Mouse (Mus musculus) bone marrow macrophage, adult 2 months (primary cell): ENCODE data around the gene Trpm8. TPM values are rescaled to one million over a fixed set of nuclear protein-coding genes. Genes with fewer than 3 reads are reported as not detected.

ENCODE experiments used
- H3K27ac ChIP-seq: 2 replicates; pipeline ENCODE4 v1.5.1; 2012; ENCODE audit warnings: low read depth, low read length; ENCODE audit not compliant: insufficient read depth
- H3K4me1 ChIP-seq: 2 replicates; pipeline ENCODE4 v1.6.1; 2012; ENCODE audit warnings: low read length; ENCODE audit not compliant: control insufficient read depth, insufficient read depth
- H3K4me3 ChIP-seq: 2 replicates; pipeline ENCODE4 v1.5.1; 2012; ENCODE audit warnings: mild to moderate bottlenecking, low read length, moderate library complexity; ENCODE audit not compliant: insufficient read depth
- CTCF ChIP-seq: IDR thresholded peaks from 2 replicates; pipeline ENCODE4 v1.5.1; 2012; ENCODE audit warnings: low read depth, mild to moderate bottlenecking, low read length, moderate library complexity
- POLR2A ChIP-seq: IDR thresholded peaks from 2 replicates; pipeline ENCODE4 v1.6.1; 2012; ENCODE audit warnings: mild to moderate bottlenecking, low read depth, low read length, borderline replicate concordance
- polyA plus RNA-seq: library from polyadenylated mRNA; stranded (reverse); fragments of >200 nt; gene quantifications from 2 replicates; pipeline ENCODE4 v1.2.4, GENCODE M21; 2012; ENCODE audit not compliant: missing spikeins, insufficient read depth, insufficient read length

The Trpm8 gene
- polyA plus RNA-seq, 1 experiment: not detected

DNA sequence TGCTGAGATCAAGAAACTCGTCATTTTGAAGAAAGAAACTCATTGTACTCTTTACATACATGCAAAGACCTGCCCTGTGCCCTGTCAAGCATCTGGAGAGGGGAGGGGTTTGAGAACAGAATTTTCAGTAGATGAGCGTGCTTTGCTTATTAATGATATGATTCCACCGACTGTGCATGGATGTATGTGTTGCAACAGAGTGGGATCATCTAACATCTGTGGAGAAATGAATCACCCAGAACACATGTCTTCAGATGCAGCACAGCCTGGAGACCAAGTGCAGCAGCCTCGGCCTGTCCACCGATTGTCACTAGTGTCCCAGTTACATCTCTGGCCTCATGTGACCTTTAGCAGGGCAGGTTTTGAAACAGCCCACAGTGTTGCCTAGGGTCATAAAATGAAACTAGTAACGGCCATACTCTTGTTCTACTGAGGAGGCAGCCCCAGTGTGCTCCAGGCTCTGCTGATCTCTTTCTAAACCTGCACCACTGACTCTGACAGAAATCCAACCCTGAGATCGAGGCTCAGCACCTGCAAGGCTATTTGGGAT is 145.5 kb downstream of the Trpm8 start:
- Histone ChIP-seq H3K27ac (no peak overlapping the region), H3K4me3 (no peak overlapping the region), H3K4me1 (no peaks in the 10 kb centered on the region)
- TF ChIP-seq CTCF: no peak
- no peak for TF ChIP-seq POLR2A

DNA sequence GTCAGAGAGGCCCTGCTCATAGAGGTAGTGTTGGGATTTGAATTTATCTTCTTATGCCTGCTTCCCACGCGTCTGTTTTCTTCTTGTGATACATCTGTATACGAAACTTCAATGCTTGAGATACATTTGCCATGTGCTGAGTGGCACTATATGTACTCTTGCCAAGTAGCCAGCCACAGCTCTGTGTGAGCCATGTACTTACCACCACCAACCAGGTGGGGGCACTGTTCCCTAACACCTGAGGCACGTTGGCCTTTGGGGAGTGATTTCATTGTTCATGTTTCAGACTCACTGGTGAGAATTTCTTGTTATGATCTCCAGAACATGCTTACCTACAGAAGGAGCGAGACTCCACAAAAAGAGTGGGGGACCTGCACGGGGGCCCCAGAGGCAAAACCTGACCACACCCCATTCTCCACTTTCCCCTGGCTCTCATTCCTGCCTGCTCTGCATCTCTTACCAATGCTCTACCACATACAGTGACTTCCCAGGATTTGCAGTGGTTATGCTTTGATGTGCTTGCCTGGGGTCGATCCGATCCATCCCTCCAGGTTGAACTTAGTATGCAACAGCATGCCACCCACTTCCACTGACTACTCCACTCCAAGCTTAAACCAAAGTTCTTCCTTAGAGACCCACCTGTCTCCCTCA is 147.3 kb downstream of the Trpm8 start:
- H3K4me1 ChIP-seq: no peaks in the 10 kb centered on the region
- peak; percentile 88 for TF ChIP-seq CTCF
- TF ChIP-seq POLR2A: no peak
- no peak overlapping the region for H3K27ac ChIP-seq
- no peak overlapping the region for H3K4me3 ChIP-seq

- H3K4me3 ChIP-seq: no peak overlapping the region
- 0 out of 2 replicates have a peak, but pooled peaks cover 2% of the 10 kb centered on the region for H3K4me1 ChIP-seq
- no peak for TF ChIP-seq CTCF
- TF ChIP-seq POLR2A: no peak
Measured at GRCm38 (mm10) chr1:88427987-88428741, 150.7 kb downstream of the Trpm8 start.

DNA sequence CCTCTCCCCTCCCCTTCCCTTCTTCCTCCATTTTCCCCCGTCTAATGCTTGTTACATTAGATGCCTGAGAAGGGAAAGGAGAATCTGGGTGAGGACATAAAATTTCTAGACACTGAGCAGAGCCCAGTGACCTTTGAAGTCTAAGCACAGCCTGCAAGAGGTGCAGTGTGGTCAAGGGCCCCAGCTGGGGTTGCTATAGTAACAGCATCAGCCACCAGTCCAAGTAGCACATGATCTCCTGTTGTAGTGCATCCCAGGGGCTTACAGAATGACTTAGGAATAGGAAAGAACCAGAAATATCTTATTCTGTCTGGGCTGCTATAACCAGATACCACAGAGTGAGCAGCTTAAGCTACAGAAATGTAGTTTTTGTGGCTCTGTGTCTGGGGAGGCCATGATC is 152.0 kb downstream of the Trpm8 start:
- 0 out of 2 replicates have a peak, but pooled peaks cover 2% of the 10 kb centered on the region for H3K4me1 ChIP-seq
- no peak overlapping the region for H3K4me3 ChIP-seq
- TF ChIP-seq POLR2A (no peak), CTCF (no peak)
- no peak overlapping the region for H3K27ac ChIP-seq

More at GRCm38 (mm10) chr1:88427987-88428741, 150.7 kb downstream of the Trpm8 start:
- no peak overlapping the region for H3K27ac ChIP-seq

DNA sequence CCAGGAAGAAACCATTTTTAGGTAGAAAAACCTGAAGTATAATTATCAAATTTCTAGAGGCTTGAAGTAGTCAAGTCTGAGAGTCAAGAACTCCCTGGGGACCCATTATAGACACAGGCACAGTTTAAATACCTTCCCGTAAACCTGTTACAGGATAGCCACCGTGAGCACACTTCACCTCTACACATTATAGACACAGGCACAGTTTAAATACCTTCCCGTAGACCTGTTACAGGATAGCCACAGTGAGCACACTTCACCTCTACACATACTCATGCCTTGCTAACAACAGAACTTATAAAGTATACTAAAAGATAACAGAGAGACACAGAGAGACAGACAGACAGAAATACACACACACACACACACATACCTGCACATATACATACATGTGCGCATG is 153.8 kb downstream of the Trpm8 start:
- no peak overlapping the region for H3K27ac ChIP-seq
- no peak for TF ChIP-seq POLR2A
- no peak for TF ChIP-seq CTCF
- H3K4me3 ChIP-seq: no peak overlapping the region
- H3K4me1 ChIP-seq: 0 out of 2 replicates have a peak, but pooled peaks cover 2% of the 10 kb centered on the region

GRCm38 (mm10) chr1:88432601-88433000 is 155.1 kb downstream of the Trpm8 start:
- H3K4me3 ChIP-seq: peak overlapping the region; percentile 36
- 0 out of 2 replicates have a peak, but pooled peaks cover 2% of the 10 kb centered on the region for H3K4me1 ChIP-seq
- no peak overlapping the region for H3K27ac ChIP-seq
- no peak for TF ChIP-seq CTCF
- TF ChIP-seq POLR2A: no peak

GRCm38 (mm10) chr1:88433096-88433883 is 155.8 kb downstream of the Trpm8 start:
- no peak for TF ChIP-seq CTCF
- no peak for TF ChIP-seq POLR2A
- peak overlapping the region; percentile 36 for H3K4me3 ChIP-seq

DNA sequence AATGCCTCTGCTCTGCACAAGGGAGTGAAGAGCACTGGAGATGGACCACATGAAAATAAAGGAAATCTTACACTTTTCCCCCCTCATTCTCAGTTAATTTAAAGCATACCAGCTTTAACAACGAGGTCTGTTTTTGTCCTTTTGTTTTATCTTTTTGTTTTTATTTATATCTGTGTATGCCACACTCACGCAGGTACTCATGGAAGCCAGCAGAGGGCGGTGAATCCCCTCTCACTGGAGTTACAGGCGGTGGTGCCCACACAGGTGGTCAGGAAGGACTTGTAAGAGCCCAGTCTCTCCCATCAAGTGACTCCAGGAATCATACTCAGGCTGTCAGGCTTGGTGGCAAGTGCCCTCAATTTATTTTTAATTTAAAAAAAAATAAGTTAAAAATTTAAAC is 156.6 kb downstream of the Trpm8 start:
- Histone ChIP-seq H3K4me1 (0 out of 2 replicates have a peak, but pooled peaks cover 2% of the 10 kb centered on the region), H3K4me3 (no peak overlapping the region), H3K27ac (no peak overlapping the region)
- TF ChIP-seq POLR2A (no peak), CTCF (0 out of 2 replicates have a peak, but pooled peaks have one; percentile 10)

More at GRCm38 (mm10) chr1:88433096-88433883, 155.8 kb downstream of the Trpm8 start:
- Histone ChIP-seq H3K27ac (no peak overlapping the region), H3K4me1 (0 out of 2 replicates have a peak, but pooled peaks cover 2% of the 10 kb centered on the region)

DNA sequence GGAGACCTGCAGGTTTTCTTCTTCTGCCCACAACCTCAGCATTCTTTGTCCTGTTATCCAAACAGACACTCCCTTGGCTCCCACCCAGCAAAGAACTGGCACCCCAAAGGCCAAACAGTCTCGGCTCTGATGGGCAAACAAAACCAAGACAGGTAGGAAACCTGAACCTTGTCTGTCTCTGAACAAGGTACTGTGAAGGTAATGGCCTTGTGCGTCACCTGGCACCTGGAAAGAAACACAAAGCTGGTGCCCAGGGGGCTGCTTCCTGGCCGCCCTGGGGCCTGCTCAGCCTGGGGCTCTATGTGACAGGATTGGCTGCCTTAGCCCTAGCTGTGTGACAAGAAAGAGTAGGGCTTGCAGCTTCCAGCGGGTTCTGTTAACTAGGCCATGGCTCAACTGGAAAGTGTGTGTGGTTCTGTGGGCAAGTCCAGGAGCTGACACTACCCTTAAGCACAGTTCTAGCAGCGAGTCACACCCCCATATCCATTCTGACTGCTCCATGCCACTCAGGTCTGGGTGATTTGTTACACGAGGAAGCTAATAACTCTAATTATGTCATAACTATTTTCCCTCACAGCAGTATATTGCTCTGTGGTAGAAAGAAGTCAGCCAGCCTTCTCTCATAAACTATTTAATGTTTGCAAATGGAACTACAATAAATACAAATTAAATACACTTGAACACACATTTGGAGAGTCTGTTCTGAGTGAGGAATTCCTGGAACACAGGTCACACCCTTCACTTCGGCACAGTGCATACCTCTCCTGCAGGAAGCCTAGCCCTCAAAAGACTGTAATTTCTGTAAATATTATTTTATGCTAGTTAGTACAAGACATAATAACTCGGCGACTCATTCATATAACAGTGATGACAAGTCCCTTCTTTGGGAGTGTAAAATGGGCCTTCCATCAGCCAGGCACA is 160.0 kb downstream of the Trpm8 start:
- Histone ChIP-seq H3K4me3 (no peak overlapping the region), H3K27ac (no peak overlapping the region), H3K4me1 (0 out of 2 replicates have a peak, but pooled peaks cover 2% of the 10 kb centered on the region)
- TF ChIP-seq CTCF (no peak), POLR2A (no peak)

Other genes starting within 250 kb of the Trpm8 start
- gene Ugt1a10, start 222.3 kb upstream of the Trpm8 start, polyA plus RNA-seq: not detected in 2 replicates
- gene Ugt1a9, start 206.9 kb upstream of the Trpm8 start, polyA plus RNA-seq: 5.6 TPM in 1 of 2 replicates, not detected in the other
- 8.3 TPM in 1 of 2 replicates, not detected in the other for gene Ugt1a8, start 189.8 kb upstream of the Trpm8 start, polyA plus RNA-seq
- gene Ugt1a7c, start 182.6 kb upstream of the Trpm8 start, polyA plus RNA-seq: 130 and 184 TPM in 2 replicates
- gene Ugt1a6b, start 174.4 kb upstream of the Trpm8 start, polyA plus RNA-seq: 23.8 and 25.2 TPM in 2 replicates
- gene Ugt1a6a, start 142.9 kb upstream of the Trpm8 start, polyA plus RNA-seq: 34.0 and 62.4 TPM in 2 replicates
- gene Ugt1a5, start 111.6 kb upstream of the Trpm8 start, polyA plus RNA-seq: 35.1 and 38.1 TPM in 2 replicates
- 10.9 and 11.5 TPM in 2 replicates for gene Ugt1a2, start 77.1 kb upstream of the Trpm8 start, polyA plus RNA-seq
- gene Dnajb3, start 71.9 kb upstream of the Trpm8 start, polyA plus RNA-seq: not detected in 2 replicates
- gene Ugt1a1, start 65.7 kb upstream of the Trpm8 start, polyA plus RNA-seq: 12.7 and 19.4 TPM in 2 replicates
- 1.6 and 2.9 TPM in 2 replicates for gene Mroh2a, start 50.7 kb upstream of the Trpm8 start, polyA plus RNA-seq
- gene Hjurp, start within 50 bp of the Trpm8 start, polyA plus RNA-seq: 69.1 and 71.0 TPM in 2 replicates
- not detected in 2 replicates for gene Spp2, start 129.3 kb downstream of the Trpm8 start, polyA plus RNA-seq
- gene Glrp1, start 232.4 kb downstream of the Trpm8 start, polyA plus RNA-seq: 0.38 and 0.55 TPM in 2 replicates